Mouse (Mus musculus) bone marrow, adult 2 months (tissue): ENCODE measurements at regions not wholly inside any gene's neighbourhood (a gene's known extent, or its start where the extent isn't known, plus 50 kb on each side); places are given as distances from the start of the nearest gene placed in this dataset.
"Not testable (repeated sequence)": the region's sequence is repeated elsewhere in the genome, so short reads cannot be mapped to it uniquely, and the experiment has no call there.

Experiments
- H3K27ac ChIP-seq: fragments of 200-500 bp; 2 replicates; pipeline ENCODE4 v1.5.1; 2012; ENCODE audit warnings: low read depth, mild to moderate bottlenecking, control low read depth, inconsistent platforms, low read length; ENCODE audit not compliant: control insufficient read depth, poor library complexity, insufficient read depth
- H3K4me1 ChIP-seq: fragments of 200-500 bp; 2 replicates; pipeline ENCODE4 v1.6.1; 2011; ENCODE audit warnings: low read length; ENCODE audit not compliant: control insufficient read depth, insufficient read depth
- H3K4me3 ChIP-seq: fragments of 200-500 bp; replicated peaks from 2 replicates; pipeline ENCODE3; 2011; ENCODE audit warnings: mild to moderate bottlenecking, low read depth, low read length, control low read depth; ENCODE audit not compliant: control insufficient read depth
- CTCF ChIP-seq: fragments of 200-500 bp; IDR thresholded peaks from 2 replicates; pipeline ENCODE4 v1.5.1; 2011; ENCODE audit warnings: low read length, control low read depth; ENCODE audit not compliant: control insufficient read depth, insufficient read depth
- POLR2A ChIP-seq: fragments of 200-500 bp; IDR thresholded peaks from 2 replicates; pipeline ENCODE4 v1.6.1; 2011; ENCODE audit warnings: low read depth, mild to moderate bottlenecking, control low read depth, low read length, borderline replicate concordance; ENCODE audit not compliant: control insufficient read depth
- WGBS: fragments of 180-500 bp; shearing (Covaris S2); methylation state at CpG from one replicate; pipeline ENCODE4 v1.1.7; 2018; 5-methylcytosine and 5-hydroxymethylcytosine counted together

DNA sequence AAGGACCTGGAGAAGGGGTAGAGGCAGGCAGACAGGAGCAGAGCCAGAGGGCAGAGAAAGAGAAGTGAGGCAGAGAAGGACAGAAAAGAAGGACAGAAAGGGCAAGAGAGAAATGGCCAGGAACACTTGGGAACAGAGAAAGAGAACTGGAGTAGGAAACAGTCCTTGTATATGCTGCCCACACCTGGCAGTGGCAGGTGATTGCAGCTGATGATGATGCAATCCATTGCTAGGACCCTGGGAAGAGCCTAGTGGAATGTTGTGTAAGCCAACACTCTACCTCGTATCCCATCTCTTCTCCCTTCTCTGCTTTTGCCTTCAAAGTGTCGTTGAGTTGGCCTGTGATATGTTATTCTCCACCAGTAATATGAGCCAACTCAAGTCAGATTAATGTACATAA, 1195.9 kb downstream of the 9330182O14Rik start:
- Histone ChIP-seq H3K4me3 (no peak overlapping the region), H3K27ac (no peak overlapping the region), H3K4me1 (no peaks in the 10 kb centered on the region)
- WGBS, result 46% methylated on average over 2 of the region's 2 CpGs
- TF ChIP-seq CTCF (no peak), POLR2A (no peak)

DNA sequence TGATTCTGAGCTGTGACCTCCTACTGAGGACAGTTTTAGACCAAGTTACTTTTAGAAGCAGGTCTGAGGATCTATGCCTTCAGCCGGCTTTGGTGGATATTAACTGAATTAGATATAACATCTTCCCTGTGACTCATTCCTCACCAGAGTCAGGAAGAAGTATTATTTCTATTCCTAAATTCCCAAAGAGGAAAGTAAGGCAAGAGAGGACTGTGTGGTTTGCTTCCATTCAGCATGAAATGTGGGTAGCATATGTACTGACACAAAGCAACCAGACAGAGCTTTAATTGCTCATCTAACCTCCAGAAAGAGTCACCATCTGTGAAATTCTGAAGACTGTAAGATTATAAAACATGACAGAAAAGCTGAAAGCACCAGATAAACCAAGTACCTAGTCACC, 1198.3 kb downstream of the 9330182O14Rik start:
- no peak for TF ChIP-seq CTCF
- TF ChIP-seq POLR2A, result no peak
- H3K4me3 ChIP-seq, result no peak overlapping the region
- WGBS, result 81% methylated on average over 1 of the region's 1 CpGs
- H3K27ac ChIP-seq, result no peak overlapping the region
- H3K4me1 ChIP-seq, result no peaks in the 10 kb centered on the region

GRCm38 (mm10) chr15:41333165-41333564, 1199.0 kb downstream of the 9330182O14Rik start:
- no peak overlapping the region for H3K27ac ChIP-seq
- H3K4me3 ChIP-seq, result no peak overlapping the region
- H3K4me1 ChIP-seq, result no peaks in the 10 kb centered on the region
- no peak for TF ChIP-seq CTCF
- TF ChIP-seq POLR2A, result no peak
- WGBS, result 70% methylated on average over 3 of the region's 3 CpGs

DNA sequence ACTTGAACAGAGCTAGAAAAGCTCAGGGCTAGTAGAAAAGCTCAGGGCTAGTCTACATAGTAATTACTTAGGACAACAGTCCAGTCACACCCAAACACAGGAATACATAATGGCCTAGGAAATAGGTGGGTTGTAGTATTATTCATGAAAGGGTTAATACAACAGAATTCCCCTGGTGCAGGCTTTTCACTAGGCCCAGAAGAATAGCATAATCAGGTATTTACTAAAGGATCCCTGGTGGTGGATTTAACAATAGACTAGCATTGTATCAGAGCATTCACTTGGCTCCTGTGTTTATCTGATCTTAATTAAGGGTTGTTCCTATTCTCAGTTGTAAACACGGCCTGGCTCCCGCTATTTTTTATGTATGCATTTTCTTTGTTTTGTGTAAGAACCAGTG, 1206.5 kb downstream of the 9330182O14Rik start:
- H3K4me3 ChIP-seq, H3K4me1 ChIP-seq, H3K27ac ChIP-seq: not testable (repeated sequence)
- 89% methylated on average over 2 of the region's 2 CpGs for WGBS

GRCm38 (mm10) chr15:41345554-41345953, 1211.4 kb downstream of the 9330182O14Rik start:
- TF ChIP-seq CTCF, result no peak
- no peak for TF ChIP-seq POLR2A
- WGBS, result 78% methylated on average over 2 of the region's 2 CpGs
- Histone ChIP-seq H3K4me3 (no peak overlapping the region), H3K4me1 (no peaks in the 10 kb centered on the region), H3K27ac (no peak overlapping the region)

DNA sequence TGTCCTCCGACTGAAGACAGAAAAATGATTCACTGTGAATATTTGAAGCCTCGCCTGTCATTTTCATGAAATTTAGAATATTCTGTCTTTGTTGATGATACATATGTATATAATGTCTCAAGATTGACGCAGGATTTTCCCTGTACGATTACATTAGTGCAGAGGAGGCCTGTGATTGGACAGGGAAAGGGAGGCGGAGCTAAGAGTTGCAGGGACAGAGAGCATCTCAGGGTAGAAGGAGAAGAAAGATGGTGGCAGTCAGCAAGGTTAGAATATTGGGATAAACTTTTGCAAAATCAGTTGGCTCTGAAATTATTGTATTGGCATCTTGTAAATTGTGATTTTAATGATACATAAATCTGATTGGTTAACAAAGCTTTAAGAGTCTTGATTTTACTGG, 1213.1 kb downstream of the 9330182O14Rik start:
- no peak overlapping the region for H3K4me3 ChIP-seq
- TF ChIP-seq CTCF (no peak), POLR2A (no peak)
- no peaks in the 10 kb centered on the region for H3K4me1 ChIP-seq
- no peak overlapping the region for H3K27ac ChIP-seq
- WGBS, result 82% methylated on average over 5 of the region's 5 CpGs

DNA sequence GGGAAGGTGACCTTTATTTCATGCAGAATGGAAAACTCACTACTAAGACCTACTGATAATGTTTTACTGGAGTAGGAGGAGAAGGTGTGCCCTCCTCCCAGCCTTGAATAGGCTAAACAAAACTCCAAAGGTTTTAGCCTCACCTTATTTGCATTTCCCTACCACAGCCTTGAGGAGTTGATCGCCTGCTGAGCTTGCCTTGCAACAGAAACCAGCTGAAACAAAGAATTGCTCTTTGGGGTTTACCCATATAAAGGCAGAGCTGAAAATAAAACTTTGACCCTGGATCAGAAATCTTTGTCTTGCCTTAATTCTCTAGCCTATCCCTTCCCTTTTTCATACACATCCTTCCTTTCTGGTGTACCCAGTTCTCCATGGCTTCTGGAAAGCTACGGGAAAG, 1218.0 kb downstream of the 9330182O14Rik start:
- no peak overlapping the region for H3K27ac ChIP-seq
- no peaks in the 10 kb centered on the region for H3K4me1 ChIP-seq
- WGBS, result 78% methylated on average over 2 of the region's 2 CpGs
- no peak overlapping the region for H3K4me3 ChIP-seq
- TF ChIP-seq CTCF (no peak), POLR2A (no peak)

- Histone ChIP-seq H3K27ac (no peak overlapping the region), H3K4me3 (no peak overlapping the region), H3K4me1 (no peaks in the 10 kb centered on the region)
- TF ChIP-seq CTCF, result no peak
- TF ChIP-seq POLR2A, result no peak
- WGBS, result 82% methylated on average over 4 of the region's 4 CpGs
Measured at GRCm38 (mm10) chr15:41359276-41359675, 1225.1 kb downstream of the 9330182O14Rik start.

DNA sequence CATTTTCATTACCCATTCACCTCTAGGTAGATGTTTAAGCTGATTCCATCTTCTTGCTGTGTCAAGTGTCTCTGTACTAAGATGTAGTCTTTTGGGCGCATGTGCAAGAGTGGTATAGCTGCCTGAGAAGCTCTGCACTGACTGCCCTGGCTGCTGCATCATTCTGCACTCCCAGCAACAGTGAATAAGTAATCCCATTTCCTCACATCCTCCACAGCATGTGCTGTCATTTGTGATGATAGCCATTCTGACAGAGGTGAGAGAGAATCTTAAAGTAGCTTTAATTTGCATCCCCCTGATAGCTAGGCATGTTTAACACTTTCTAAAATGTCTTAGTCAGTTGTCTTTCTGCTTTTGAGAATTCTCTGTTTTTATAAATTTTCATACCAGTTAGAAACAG, 1240.5 kb downstream of the 9330182O14Rik start:
- no peak overlapping the region for H3K27ac ChIP-seq
- H3K4me3 ChIP-seq, result no peak overlapping the region
- H3K4me1 ChIP-seq, result no peaks in the 10 kb centered on the region
- TF ChIP-seq POLR2A, result no peak
- WGBS, result 81% methylated on average over 1 of the region's 1 CpGs
